Mouse (Mus musculus): ENCODE results near the gene Gm11549. TPM values are rescaled to one million over a fixed set of nuclear protein-coding genes. Genes with fewer than 3 reads are reported as not detected.

Gm11549 gene
- total RNA-seq, 2 experiments from 2014 or later, result 1.5 to 1.9 TPM

GRCm38 (mm10) chr3:36522137-36522536 is 524 bp upstream of the Gm11549 start:
- DNase-seq (ENCODE audit: low spot score in 2 of 2), result no peak

- no peak for DNase-seq (ENCODE audit: low spot score in 2 of 2)
These were observed 5.4 kb downstream of the Gm11549 start for GRCm38 (mm10) chr3:36516196-36516595.

DNA sequence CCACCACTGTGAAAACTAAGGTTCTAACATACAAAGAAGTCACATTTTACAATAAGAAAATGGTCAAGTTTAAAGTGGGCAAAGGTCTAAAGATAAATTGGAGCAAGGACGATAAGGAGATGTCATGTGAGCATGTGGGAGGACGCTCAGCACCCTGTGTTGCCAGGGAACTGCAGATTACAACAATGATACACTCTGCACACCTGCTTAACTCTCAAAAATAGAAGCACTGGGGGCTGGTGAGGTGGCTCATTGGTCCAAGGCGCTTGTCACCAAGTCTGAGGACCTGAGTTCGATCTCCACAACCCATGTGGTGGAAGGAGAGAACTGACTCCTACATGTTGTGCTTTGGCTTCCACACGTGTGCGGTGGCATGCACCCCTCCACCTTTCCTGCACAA is 10.1 kb downstream of the Gm11549 start:
- DNase-seq (ENCODE audit: low spot score in 2 of 2), result no peak

DNA sequence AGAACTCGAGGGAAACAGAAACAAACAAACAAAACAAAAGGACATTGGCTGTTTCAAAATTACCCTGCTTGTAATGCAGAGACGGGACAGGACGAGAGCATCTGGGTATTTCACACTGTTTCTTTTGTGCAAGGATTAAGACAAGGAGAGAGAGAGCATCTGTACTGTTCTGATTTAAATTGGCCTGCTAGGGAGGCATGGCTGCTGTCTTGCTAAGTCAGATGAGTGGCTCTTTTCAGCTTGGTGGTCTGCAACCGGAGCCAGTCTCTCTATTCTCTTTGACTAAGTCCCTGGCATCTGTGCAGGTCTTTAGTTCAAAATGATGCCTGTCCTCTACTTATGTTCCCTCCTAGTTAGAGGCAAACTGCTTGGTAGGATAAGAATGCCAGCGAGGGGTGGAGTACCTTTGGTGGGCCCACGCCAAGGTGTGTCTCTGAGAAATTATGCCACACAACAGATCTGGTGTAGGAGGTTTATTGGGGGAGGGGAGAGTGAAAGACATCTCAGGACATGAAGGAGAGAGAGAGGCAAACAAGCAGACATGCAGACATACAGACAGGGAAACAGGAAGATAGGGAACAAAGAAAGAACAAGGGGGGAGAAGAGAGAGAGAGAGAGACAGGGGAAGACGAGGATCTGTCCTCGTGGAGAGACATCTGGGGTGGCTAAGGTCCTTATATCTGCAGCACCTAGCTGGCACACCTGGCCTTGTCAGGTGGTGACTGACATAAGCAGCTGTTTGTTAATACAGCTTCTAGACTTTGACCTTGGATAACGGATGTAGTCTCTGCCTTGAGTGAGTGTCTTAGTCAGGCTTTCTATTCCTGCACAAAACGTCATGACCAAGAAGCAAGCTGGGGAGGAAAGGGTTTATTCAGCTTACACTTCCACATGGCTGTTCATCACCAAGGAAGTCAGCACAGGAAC is 15.5 kb downstream of the Gm11549 start:
- no peak for DNase-seq (ENCODE audit: low spot score in 2 of 2)

GRCm38 (mm10) chr3:36505306-36505705 is 16.3 kb downstream of the Gm11549 start:
- no peak for DNase-seq (ENCODE audit: low spot score in 2 of 2)

- no peak for DNase-seq (ENCODE audit: low spot score in 2 of 2)
These were observed 20.1 kb downstream of the Gm11549 start for GRCm38 (mm10) chr3:36501546-36501945.

DNA sequence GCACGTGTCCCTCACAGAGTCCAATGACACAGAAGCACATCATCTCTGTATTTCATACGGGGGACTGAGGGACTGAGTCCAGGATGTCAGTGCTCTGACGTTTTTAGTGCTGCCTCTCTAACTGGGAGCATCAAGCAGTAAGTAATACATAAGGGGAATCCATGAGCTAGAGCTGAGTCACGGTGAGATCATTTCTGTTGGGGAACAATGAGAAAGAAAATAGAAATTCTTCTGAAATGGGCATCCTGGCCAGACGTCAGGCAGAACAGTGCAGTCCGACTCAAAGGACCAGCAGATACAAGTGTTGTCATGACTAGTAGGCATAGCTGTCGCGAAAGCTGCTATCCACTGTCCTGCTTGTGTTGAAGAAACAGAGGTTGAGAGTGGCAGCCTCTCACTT is 20.6 kb downstream of the Gm11549 start:
- DNase-seq (ENCODE audit: low spot score in 2 of 2), result no peak

DNA sequence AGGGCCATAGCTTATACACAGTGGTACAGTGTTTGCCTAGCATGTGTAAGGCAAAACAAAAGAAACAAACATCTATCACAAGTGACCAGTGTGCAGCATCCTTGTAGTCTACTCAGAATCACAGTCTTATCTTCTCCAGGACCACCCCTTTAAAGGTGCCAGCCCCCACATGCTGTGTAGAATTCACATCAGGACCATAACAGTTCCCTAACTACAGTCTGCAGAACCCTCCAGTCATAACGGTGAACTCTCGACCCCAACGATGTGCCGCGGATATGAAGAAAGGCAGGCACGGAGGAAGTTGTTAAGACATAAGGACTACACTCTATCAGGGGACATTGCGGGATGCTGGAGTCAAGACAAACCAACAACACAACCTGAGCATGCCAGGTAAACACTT is 22.2 kb downstream of the Gm11549 start:
- DNase-seq (ENCODE audit: low spot score in 2 of 2), result no peak

GRCm38 (mm10) chr3:36498224-36498623 is 23.4 kb downstream of the Gm11549 start:
- DNase-seq (ENCODE audit: low spot score in 2 of 2), result no peak

DNA sequence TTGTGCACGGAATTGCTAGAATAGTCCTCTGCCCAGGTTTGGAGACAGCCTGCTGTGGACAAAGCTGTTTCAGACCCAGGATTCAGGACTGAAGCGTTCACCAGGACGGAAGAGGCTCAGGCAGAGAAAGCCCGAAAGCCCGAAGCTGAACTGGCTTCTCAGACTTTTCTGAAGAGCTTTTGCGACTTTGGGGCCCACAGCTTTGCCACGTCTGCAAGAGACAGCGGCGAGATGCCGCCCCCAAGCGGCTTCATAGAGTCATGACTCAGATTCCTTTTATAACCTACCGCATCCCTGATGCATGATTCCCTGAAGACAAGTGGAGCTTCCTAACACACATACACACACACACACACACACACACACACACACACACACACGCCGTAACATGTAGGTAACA is 24.9 kb downstream of the Gm11549 start:
- peak; percentile 64 to 75 for DNase-seq (ENCODE audit: low spot score in 2 of 2)

GRCm38 (mm10) chr3:36496273-36496672 is 25.3 kb downstream of the Gm11549 start:
- no peak for DNase-seq (ENCODE audit: low spot score in 2 of 2)

- peak; percentile 83 to 88 for DNase-seq (ENCODE audit: low spot score in 2 of 2)
These were observed 26.2 kb downstream of the Gm11549 start for GRCm38 (mm10) chr3:36495436-36495835.

DNA sequence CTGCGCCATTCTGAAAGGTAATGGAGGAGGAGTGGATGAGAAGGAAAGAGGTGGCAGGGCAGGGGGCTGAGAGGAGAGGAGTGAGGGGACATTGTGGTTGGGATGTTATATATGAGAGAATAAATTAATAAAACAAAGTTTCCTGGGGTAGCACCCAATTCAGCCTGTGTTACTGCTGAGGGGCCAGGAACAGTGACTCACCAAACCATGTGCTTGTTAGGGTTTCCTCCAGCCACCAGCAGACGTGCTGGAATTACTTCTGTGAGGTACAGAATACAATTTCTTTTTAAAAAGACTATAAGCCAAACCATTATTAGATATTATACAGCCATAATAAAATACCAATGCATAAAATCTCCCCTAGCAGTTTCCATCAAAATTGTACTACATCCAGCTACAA is 27.0 kb downstream of the Gm11549 start:
- DNase-seq (ENCODE audit: low spot score in 2 of 2), result no peak

DNA sequence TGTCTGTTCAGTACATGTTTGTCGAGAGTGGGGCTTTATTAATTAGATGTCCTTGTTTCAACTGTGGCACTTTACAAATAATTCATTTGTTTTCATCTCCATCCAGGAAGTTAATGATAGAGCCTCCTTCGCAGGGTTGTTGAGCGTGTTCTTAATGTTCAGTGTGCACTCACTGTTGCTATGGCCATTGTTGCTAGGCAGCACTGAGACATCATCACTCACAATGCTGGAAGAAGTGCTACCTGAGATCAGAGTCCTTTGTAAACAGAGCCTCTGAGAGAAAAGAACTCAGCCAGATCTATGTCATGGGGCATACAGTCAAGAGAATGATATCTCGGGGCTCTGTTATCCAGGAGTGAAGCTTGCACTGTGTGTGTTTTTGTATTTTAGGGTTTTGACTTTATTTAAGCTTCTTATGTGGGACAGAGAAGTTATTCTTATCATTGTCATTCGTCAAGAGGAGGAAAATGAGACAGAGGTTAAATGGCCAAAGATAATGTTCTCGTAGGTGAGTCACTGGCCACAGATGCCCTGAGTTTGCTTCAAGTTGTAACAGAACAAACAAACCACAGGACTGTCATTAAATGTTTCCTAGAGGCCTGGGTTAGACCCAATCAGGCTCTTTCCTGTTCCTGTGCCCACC is 27.9 kb downstream of the Gm11549 start:
- DNase-seq (ENCODE audit: low spot score in 2 of 2), result no peak

- no peak for DNase-seq (ENCODE audit: low spot score in 2 of 2)
These were observed 28.8 kb downstream of the Gm11549 start for GRCm38 (mm10) chr3:36492716-36493391.

GRCm38 (mm10) chr3:36491535-36491934 is 30.1 kb downstream of the Gm11549 start:
- no peak for DNase-seq (ENCODE audit: low spot score in 2 of 2)

DNA sequence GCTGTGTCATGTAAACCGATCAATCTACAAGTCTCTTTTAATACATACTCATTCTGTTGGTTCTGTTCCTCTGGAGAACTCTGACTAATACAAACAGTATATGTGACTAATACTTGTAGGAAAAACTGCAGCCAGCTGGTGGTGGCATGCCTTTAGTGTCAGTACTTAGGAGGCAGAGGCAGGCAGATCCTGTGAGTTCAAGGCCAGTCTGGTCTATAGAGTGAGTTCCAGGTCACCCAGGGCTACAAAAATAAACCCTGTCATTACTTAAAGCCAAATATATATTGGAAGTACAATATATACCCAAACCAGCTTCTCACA is 32.1 kb downstream of the Gm11549 start:
- no peak for DNase-seq (ENCODE audit: low spot score in 2 of 2)

GRCm38 (mm10) chr3:36488899-36489589 is 32.6 kb downstream of the Gm11549 start:
- no peak for DNase-seq (ENCODE audit: low spot score in 2 of 2)

DNA sequence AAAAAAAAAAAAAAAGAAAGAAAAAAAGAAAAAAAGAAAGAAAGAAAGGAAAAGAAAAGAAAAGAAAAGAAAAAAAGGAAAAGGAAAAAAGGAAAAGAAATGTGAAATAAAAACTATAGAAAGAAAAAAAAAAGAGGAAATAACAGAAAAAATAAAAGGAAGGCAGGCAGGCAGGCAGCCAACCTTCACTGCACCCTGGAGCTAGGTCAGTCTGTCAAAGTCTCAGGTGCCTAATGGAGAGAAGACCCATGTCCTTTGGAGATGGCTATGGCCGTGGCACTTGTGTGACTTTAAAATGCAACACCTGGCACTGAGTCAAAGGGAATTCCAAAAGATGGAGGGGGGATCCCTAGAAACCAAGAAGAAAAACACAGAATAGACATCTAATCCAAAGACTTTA is 33.2 kb downstream of the Gm11549 start:
- DNase-seq (ENCODE audit: low spot score in 2 of 2), result no peak

DNA sequence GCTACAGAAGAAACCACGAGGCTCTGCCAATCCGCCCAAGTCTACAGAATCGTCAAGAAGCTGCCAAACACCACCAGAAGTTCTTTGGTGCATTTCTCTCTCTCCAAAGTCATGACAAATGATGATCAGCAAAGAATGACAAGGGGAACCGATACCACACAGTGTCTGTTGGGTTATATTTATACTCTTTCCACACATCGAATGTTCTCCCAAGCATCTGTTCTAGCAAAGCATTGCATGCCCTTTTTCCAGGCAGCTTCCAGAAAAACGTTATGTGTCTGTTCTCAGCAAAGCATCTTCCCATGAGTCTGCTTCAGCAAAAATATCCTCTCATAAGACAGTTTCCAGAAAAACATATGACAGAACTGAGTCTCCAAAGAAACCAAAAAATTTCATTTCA is 34.7 kb downstream of the Gm11549 start:
- no peak for DNase-seq (ENCODE audit: low spot score in 2 of 2)

DNA sequence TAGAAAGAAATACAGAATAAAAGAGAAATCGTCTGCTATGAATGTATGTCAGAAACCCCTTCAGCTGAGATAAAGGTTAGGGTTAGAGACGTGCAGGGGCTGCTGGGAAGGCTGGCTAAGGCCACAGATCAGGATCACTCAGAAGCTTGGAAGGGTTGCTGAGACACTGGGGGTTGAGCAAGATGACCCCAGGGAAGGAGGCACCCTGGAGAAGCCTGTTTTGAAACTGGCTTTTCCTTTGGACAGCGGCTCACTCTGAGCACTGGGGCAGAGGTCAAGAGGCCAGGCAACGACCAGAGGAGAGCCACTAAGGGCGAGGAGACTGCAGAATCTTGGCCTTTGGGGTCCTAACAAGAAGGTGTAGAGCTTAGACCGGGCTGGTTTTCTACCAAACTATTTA is 35.4 kb downstream of the Gm11549 start:
- no peak for DNase-seq (ENCODE audit: low spot score in 2 of 2)

DNA sequence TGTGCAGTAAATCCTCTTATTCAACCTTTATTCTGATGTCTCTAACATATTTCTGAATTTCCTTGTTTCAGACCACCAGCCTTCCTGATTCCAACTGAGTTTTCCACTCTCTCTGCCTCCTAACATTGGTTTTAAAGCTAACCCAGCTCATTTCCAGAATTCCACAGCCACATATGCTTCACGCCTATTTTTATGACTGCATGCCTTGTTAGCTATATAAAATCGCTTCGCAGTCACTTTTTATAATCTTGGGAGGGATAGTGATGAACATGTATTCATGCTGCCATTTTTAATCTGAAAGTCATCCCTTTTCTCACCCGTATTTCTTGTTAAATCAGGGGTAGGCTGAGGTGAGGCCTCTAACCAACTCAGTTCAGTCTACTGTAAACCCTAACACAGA is 37.3 kb downstream of the Gm11549 start:
- DNase-seq (ENCODE audit: low spot score in 2 of 2), result no peak
